Mouse (Mus musculus): ENCODE results near the gene Pard3b.

Gene Pard3b

GRCm38 (mm10) chr1:62664960-62665645 is 1026.5 kb downstream of the Pard3b start:
- peak; percentile 36 for DNase-seq

- no peak for DNase-seq
These were observed 1027.4 kb downstream of the Pard3b start for GRCm38 (mm10) chr1:62665771-62666730.

GRCm38 (mm10) chr1:62666780-62667179 is 1028.2 kb downstream of the Pard3b start:
- DNase-seq = no peak

- DNase-seq = no peak
These were observed 1040.2 kb downstream of the Pard3b start for GRCm38 (mm10) chr1:62678611-62679344.

GRCm38 (mm10) chr1:62679466-62679865 is 1040.8 kb downstream of the Pard3b start:
- DNase-seq = no peak

GRCm38 (mm10) chr1:62682456-62683385 is 1044.1 kb downstream of the Pard3b start:
- DNase-seq = no peak

GRCm38 (mm10) chr1:62683498-62683897 is 1044.9 kb downstream of the Pard3b start:
- no peak for DNase-seq

GRCm38 (mm10) chr1:62687511-62687910 is 1048.9 kb downstream of the Pard3b start:
- DNase-seq = no peak

GRCm38 (mm10) chr1:62691175-62691574 is 1052.6 kb downstream of the Pard3b start:
- DNase-seq = no peak

All from kidney, adult 11 months (tissue).